Mouse (Mus musculus) olfactory bulb, adult 2 months (tissue): Measurements from ENCODE around the gene Fam168a.

Experiments
- CTCF ChIP-seq: fragments of 200-500 bp; IDR thresholded peaks from 2 replicates; pipeline ENCODE4 v1.5.1; 2012; ENCODE audit warnings: low read depth, mild to moderate bottlenecking, low read length, moderate library complexity; ENCODE audit not compliant: insufficient read depth
- POLR2A ChIP-seq: fragments of 200-500 bp; IDR thresholded peaks from 2 replicates; pipeline ENCODE4 v1.6.1; 2012; ENCODE audit warnings: mild to moderate bottlenecking, low read depth, low read length, moderate library complexity; ENCODE audit not compliant: insufficient read depth

- TF ChIP-seq CTCF = no peak
- no peak for TF ChIP-seq POLR2A
Observed at GRCm38 (mm10) chr7:100733051-100733813, 26.8 kb downstream of the Fam168a start.
